Mouse (Mus musculus) MEL (cell line): ENCODE data around the gene Nubpl.

Experiments used
- CTCF ChIP-seq, 3 experiments: IDR thresholded peaks in 2 of 3; conservative IDR thresholded peaks in 1 of 3; 2 replicates each; pipeline ENCODE4 v1.5.1; 2011 to 2012; ENCODE audit warnings: low read length in 3 of 3, low read depth in 2 of 3, mild to moderate bottlenecking in 2 of 3, improper control_type of control experiment in 1 of 3, inconsistent platforms in 1 of 3, mixed read lengths in 1 of 3, moderate library complexity in 1 of 3; ENCODE audit not compliant: control insufficient read depth in 1 of 3, insufficient read depth in 1 of 3, poor library complexity in 1 of 3, severe bottlenecking in 1 of 3
- ETS1 ChIP-seq: IDR thresholded peaks from 2 replicates; pipeline ENCODE4 v1.6.1; 2012; ENCODE audit warnings: low read depth, mild to moderate bottlenecking, inconsistent platforms, low read length, improper control_type of control experiment, moderate library complexity
- MAFK ChIP-seq: IDR thresholded peaks from 2 replicates; pipeline ENCODE4 v1.6.1; 2011; ENCODE audit warnings: low read depth, mild to moderate bottlenecking, low read length, improper control_type of control experiment, borderline replicate concordance
- NELFE ChIP-seq: IDR thresholded peaks from 2 replicates; pipeline ENCODE4 v1.6.1; 2011; ENCODE audit warnings: low read depth, low read length, improper control_type of control experiment
- POLR2A ChIP-seq, 2 experiments: IDR thresholded peaks; 2 replicates each; pipeline ENCODE4 v1.6.1; 2011 to 2012; ENCODE audit warnings: low read length in 2 of 2, mild to moderate bottlenecking in 2 of 2, control low read depth in 1 of 2, improper control_type of control experiment in 1 of 2, low read depth in 1 of 2, moderate library complexity in 1 of 2; ENCODE audit not compliant: control insufficient read depth in 1 of 2, insufficient read depth in 1 of 2, poor library complexity in 1 of 2
- TCF12 ChIP-seq: IDR thresholded peaks from 2 replicates; pipeline ENCODE4 v1.6.1; 2014; ENCODE audit warnings: low read depth, mild to moderate bottlenecking, inconsistent platforms, low read length, improper control_type of control experiment, moderate library complexity
- ZKSCAN1 ChIP-seq: IDR thresholded peaks from 2 replicates; pipeline ENCODE4 v1.6.1; 2012; ENCODE audit warnings: low read depth, mild to moderate bottlenecking, inconsistent platforms, low read length, improper control_type of control experiment, moderate library complexity

DNA sequence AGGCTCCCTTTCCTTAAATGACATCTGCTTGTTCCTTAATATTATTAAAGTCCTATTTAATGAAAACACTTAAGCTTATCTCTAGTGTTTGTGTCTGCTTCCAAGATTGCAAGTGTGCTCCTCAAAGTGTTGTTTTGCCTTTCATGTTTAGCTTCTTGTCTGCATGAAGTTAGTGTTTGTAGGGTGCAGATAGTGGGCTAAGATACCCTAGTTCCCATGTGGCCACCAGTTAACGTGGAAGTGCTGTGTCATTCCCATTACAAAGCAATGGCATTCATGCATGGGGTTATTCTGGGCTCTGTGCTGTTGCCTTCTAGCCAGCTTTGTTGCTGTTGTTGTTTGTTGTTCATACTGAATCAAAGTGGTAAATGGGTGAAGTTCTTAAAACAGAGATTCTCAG is 201.1 kb downstream of the Nubpl start:
- TF ChIP-seq CTCF (IDR thresholded peaks at IDR 0.05 in 2 of 3, conservative IDR thresholded peaks at IDR 0.05 in 1 of 3; ENCODE audit: control insufficient read depth in 1 of 3, insufficient read depth in 1 of 3, low read depth in 2 of 3, low read length in 3 of 3, poor library complexity in 1 of 3, severe bottlenecking in 1 of 3) (no peak), TCF12 (no peak), POLR2A (IDR thresholded peaks at IDR 0.05; ENCODE audit: control insufficient read depth in 1 of 2, insufficient read depth in 1 of 2, low read depth in 1 of 2, low read length in 2 of 2, poor library complexity in 1 of 2) (no peak), ZKSCAN1 (no peak), NELFE (no peak), MAFK (no peak), ETS1 (0 out of 2 replicates have a peak, but pooled peaks have one; percentile 15)
